Mouse (Mus musculus) olfactory bulb, adult 2 months (tissue): Measurements from ENCODE around the gene Zmym3.

Experiments used
- CTCF ChIP-seq: fragments of 200-500 bp; IDR thresholded peaks from 2 replicates; pipeline ENCODE4 v1.5.1; 2012; ENCODE audit warnings: low read depth, mild to moderate bottlenecking, low read length, moderate library complexity; ENCODE audit not compliant: insufficient read depth
- POLR2A ChIP-seq: fragments of 200-500 bp; IDR thresholded peaks from 2 replicates; pipeline ENCODE4 v1.6.1; 2012; ENCODE audit warnings: mild to moderate bottlenecking, low read depth, low read length, moderate library complexity; ENCODE audit not compliant: insufficient read depth

- TF ChIP-seq POLR2A (no peak), CTCF (no peak)
Measured at GRCm38 (mm10) chrX:101377076-101377475, 43.6 kb downstream of the Zmym3 start.
